Mouse (Mus musculus) bone marrow macrophage, adult 2 months (primary cell): ENCODE data around the gene Emx2.

Experiments
- CTCF ChIP-seq: IDR thresholded peaks from 2 replicates; pipeline ENCODE4 v1.5.1; 2012; ENCODE audit warnings: low read depth, mild to moderate bottlenecking, low read length, moderate library complexity
- POLR2A ChIP-seq: IDR thresholded peaks from 2 replicates; pipeline ENCODE4 v1.6.1; 2012; ENCODE audit warnings: mild to moderate bottlenecking, low read depth, low read length, borderline replicate concordance

DNA sequence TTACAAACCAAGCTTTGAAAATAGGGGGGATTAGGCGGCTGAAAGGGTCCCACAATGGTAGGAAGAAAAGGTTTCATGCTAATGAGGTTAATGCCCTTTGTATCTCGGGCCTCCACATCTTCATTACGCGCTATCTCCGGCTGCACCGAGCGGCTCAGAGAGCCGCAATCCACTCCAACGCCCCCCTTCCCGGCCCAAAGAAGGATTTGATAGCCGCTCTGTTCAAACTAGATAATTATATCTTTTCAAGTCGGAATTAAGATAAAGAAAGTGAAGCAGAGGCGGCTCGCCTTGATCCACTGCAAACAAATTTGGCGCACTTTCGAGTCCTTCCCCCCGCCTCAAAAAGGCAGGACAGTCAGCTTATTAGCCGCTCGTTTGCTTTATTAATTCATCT lies 8.8 kb downstream of the Emx2 start:
- TF ChIP-seq CTCF (no peak), POLR2A (no peak)
